Mouse (Mus musculus): ENCODE data around the gene Numbl. TPM values are rescaled to one million over a fixed set of nuclear protein-coding genes. Genes with fewer than 3 reads are reported as not detected.

Gene Numbl
- total and polyA plus RNA-seq, 3 experiments: 5.2 to 37.2 (median 13.3) TPM

- DNase-seq: peak; percentile 48
Observed at GRCm38 (mm10) chr7:27295956-27296355, 37.7 kb downstream of the Numbl start.

GRCm38 (mm10) chr7:27296518-27296917 lies 38.3 kb downstream of the Numbl start:
- DNase-seq: no peak

DNA sequence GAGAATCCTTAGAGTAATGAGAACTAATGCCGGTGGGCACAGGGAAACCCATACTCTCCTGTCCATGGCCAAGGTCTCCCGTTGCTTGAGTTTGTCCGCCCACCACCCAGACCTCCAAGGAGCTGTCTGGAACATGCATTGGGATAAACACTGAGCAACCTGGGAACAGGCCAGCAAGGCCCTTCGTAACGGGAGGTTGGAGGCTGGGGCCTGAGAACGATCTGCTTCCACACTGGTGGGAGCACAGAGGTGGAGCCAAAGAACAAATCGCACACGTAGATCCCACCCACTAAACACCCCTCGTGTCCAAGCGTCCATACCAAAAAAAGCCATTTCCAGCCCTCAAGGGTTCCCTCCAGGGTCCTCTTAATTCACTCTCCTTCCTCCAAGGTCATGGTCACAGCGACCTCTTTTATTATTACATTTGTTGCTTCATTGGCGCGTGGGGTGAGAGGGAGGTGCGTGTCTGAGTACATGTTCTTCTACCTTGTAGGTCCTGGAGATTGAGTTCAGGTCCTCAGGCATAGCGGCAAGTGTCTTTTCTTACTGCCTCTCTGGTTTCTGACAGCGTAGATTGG lies 39.9 kb downstream of the Numbl start:
- no peak for DNase-seq

DNA sequence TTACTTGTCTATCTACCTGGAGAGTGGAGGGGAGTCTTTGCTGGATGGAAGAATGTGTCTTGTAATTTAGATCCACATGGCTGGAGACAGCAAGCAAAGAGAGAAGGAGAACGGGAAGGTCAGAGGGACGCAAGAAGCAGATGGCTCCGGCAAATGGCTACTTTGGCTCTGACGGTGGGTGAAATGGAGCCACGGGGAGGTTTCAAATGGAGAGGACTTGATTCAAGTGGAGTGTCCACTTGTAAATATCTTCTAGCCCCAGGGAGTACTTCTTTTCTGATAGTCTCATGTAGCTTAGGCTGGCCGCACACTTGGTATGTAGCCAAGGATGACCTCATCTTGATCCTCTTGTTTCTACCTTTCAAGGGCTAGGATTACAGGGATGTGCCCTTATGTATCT lies 40.6 kb downstream of the Numbl start:
- no peak for DNase-seq

DNA sequence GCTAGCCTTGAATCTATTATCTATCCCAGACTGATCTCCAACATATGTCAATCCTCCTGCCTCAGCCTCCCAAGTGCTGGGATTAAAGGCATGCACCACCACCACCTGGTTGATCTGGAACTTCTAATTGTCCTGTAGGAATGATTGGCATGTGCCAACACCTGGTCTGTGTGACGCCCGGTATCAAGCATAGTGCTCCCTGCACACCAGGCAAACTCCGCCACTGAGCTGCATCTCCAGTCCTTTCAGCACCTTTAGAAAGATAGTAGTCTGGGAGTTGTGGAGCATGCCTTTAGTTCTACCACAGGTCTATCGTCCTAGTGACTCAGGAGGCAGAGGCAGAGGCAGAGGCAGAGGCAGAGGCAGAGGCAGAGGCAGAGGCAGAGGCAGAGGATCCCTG lies 42.1 kb downstream of the Numbl start:
- DNase-seq: no peak

DNA sequence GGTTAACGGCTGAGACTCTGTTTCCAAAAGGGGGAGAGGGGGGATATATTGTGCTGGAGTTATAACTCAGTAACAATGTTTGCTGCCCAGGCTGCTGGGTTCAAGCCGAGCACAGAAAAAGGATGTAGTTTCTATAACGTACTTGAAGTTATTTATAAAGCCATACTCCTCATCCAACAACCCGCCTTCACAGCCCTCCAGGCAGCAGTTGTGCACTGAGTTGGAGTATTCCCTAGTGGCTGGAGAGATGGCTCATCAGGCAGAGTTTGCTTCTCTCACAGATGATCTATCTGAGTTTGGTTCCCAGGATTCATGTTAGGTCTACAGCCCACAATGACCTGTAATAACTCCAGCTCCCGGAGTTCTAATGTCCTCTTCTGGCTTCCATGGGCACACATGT lies 42.6 kb downstream of the Numbl start:
- DNase-seq: no peak

DNA sequence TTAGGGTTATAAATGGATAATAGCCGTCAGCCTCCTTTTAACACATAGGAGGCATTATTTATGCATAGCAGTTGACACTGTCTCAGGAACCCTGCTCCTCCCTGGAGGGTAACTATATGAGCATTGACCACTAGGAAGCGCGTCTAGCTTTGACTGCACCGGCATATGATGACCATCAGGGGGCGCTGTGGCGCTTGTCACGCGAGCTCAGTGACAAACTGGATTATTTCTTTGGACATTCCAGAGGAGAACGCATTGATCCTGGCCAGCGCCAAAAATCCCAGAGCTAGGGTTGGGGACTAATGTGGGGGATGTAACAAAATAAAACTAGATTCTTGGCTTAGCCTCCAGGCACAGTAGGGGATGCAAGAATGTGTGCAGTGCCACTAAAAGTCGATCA lies 43.9 kb downstream of the Numbl start:
- DNase-seq: peak; percentile 67

DNA sequence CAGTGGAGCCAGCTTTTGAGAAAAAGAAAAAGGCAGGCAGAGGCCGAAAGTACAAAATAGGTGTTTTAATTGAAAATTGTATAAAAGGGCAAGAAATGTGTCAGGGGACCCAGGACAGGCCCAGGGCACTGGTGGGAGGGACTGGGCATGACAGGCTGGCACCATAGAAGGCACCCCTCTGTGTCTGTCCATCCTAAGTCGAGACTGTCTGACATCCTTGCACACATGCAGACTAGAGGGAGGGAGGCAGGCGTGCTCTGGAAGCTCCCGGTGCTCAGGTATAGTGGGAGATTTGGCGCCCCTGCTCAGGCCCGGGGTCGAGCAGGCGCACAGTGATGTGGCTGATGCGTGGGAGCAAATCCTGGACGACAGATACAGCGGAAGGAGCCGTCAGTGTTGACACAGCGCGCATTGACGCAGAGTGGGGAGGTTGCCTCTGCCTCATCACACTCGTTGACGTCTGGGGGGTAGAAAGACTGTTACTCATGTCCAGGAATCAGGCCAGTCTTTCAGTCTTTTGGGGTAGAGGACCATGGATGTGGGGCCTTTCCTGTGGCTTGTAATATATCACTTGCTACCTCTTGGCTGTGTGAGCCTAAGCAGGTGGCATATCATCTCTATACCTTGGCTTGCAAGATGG lies 47.0 kb downstream of the Numbl start:
- DNase-seq: no peak

DNA sequence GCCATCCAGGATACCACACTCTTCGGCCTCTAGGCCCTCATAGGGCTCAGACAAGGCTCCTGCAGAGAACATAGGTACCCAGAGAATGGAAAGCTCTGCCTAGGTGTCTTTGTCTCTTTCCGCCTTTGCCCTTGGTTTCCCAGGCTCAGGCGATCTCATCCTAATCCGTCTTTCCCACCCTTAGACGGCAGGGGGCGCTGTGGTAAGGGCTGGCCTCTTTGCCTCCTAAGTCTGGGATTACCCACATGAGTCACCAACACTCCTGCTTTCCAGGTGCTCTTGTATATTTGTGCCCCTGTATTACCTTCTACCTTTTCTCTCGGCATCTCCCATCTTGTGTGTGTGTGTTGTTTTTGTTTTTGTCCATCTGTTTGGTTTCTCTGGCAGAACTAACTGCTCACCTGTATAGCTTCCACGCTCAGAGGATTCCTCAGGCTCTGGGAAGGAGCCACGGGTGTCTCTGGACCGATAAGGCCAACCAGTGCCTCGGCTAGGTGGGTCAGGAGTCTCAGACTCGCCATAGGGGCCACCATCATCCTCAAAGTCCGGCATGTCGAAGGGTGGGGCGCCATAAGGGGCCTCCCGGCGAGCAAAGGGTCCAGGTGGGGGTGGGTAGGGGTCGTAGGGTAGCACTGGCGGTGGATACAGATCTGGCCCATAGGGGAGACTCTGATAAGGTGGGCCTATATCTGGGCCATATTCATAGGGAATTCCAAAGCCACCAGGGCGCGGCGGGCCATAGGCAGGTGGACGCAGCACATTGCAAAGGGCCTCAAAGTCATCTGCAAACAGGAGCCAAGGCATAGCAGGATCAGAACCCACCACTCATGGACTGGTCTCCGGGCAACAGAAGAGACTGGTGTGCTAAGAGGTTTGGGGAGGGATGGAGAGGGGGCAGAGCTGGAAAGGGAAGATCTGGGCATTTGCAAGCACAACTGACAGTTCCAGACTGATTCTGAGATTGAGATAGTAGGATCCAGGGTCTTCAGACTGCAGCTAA lies 48.2 kb downstream of the Numbl start:
- DNase-seq: no peak

DNA sequence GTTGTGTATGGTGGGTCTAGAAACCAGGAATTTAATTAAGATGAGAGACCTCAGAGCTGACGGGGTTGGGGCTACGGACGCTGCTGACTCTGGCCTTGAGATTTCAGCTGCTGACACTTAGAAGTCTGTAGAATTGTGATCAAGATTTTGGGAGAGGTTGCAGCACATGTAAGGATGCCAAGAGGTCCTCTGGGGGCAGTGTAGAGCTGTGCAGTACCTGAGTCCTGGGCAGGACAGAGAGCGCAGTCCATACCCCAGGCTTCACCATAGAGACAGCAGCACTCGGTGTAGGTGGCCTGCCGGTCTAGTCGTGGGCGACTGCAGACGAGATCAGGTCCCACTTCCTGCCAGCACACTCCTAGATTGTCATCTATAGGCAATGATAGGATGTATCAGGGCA lies 49.3 kb downstream of the Numbl start:
- DNase-seq: no peak

GRCm38 (mm10) chr7:27308821-27309549 lies 50.8 kb downstream of the Numbl start:
- DNase-seq: no peak

GRCm38 (mm10) chr7:27309832-27310231 lies 51.6 kb downstream of the Numbl start:
- no peak for DNase-seq

GRCm38 (mm10) chr7:27310306-27310705 lies 52.1 kb downstream of the Numbl start:
- DNase-seq: peak; percentile 61

GRCm38 (mm10) chr7:27310996-27311535 lies 52.8 kb downstream of the Numbl start:
- DNase-seq: no peak

DNA sequence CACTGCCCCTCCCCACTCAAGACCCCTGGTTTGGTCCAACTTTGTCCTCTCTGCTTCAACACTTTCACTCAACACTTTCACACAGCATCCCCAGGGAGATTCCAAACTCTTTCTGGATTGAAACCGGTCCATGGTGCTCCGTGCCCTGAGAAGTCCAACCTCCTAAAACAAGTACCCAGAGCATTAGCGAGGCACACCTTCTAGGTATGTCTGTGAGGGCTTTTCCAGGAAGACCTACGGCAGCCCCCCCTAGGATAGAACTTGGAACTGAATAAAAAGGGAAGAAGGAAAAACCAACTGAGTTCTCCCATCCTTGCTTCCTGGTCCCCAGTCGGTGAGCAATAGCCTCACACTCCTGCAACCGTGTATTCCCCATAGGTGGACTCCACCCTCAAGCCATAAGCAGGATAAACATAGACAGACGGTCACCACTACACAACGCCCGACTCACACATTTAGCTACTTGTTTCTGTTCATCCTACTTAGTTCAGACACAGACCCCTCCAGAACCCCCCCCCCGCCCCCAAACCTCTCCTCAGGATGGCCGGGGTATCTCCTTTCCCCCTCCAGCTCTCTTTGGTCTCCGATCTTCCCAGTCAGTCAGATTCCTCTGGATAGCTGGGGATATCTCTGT lies 53.5 kb downstream of the Numbl start:
- DNase-seq: no peak

DNA sequence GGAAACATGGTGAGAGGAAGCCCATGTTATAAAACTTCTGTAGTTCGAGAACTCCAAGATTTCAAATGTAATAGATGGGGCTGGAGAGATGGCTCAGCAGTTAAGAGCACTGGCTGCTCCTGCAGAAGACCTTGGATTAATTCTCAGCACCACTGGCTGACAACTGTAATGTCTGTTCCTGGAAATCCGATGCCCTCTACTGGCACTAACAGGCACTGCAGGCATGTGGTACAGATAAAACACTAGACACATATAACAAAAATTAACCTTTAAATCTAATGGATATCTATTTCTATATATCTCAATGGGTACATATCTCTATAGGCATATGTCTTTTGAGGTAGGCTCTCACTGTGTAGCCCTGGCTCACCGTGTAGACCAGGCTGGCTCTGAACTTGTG lies 56.2 kb downstream of the Numbl start:
- DNase-seq: no peak

DNA sequence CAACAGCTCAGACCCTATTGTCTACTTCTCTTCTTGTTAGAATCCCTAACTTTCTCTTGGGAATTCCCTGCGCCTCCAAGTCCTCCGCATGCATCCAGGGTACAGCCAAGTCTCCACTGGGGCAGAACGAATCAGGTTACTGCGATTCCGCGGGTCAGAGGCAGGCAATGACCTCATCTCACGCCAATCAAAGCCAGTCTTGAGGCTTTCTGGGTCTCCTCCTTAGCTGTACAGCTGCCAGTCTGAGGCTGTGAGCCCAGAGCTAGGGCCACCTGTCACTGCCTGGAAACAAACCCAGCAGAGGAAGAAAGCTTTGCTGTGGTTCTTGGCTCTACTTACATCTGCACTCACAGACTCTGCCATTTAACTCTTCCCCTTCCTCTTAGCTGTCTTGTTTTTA lies 57.7 kb downstream of the Numbl start:
- no peak for DNase-seq

GRCm38 (mm10) chr7:27319411-27319810 lies 61.2 kb downstream of the Numbl start:
- no peak for DNase-seq

DNA sequence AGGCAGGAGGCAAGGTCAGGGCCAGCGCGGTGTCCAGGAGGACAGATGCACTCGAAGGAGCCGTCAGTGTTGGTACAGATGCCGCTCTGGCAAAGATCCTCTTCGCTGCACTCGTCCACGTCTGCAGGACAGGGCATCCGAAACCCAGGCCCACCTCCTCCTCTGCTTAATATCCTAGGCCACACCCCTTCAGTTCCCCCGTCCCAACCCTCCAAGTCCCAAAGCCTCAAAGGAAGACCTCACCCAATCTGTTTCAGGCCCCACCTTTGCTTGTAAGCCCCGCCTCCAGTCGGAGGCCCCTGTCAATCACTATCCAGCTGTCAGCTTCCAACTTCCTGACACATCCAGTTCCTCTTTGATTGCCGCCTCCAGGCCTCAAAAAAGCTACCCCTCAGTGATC lies 64.1 kb downstream of the Numbl start:
- no peak for DNase-seq

GRCm38 (mm10) chr7:27323001-27323400 lies 64.8 kb downstream of the Numbl start:
- no peak for DNase-seq

DNA sequence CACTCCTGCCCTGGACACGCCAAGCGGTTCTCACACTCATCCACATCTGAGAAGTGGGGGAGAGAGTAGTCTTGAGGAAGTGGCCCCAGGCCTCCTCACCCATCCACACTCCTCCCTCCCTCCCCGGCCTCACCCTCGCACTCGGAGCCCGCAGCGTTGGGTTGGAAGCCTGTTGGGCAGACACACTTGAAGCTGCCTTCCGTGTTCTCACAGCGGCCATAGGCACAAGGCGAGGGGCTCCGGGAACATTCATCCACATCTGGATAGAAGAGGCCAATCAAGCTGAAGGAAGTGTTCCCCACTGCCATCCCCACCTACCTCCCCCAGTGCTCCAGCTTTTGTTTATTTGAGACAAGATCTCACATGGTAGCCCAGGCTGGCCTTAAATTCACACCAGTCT lies 65.9 kb downstream of the Numbl start:
- DNase-seq: no peak

GRCm38 (mm10) chr7:27324928-27325327 lies 66.7 kb downstream of the Numbl start:
- DNase-seq: no peak
